Mouse (Mus musculus) T-helper 1 cell (primary cell): ENCODE measurements around the gene Pex6.

Experiments used
- in situ Hi-C: fragments of 300-600 bp; cut with MboI, MseI; formaldehyde crosslinking; loops from one replicate; pipeline ENCODE4 v1.15.1; 2025; ENCODE audit warnings: high pct_unique_total_duplicates

Pex6 gene

DNA sequence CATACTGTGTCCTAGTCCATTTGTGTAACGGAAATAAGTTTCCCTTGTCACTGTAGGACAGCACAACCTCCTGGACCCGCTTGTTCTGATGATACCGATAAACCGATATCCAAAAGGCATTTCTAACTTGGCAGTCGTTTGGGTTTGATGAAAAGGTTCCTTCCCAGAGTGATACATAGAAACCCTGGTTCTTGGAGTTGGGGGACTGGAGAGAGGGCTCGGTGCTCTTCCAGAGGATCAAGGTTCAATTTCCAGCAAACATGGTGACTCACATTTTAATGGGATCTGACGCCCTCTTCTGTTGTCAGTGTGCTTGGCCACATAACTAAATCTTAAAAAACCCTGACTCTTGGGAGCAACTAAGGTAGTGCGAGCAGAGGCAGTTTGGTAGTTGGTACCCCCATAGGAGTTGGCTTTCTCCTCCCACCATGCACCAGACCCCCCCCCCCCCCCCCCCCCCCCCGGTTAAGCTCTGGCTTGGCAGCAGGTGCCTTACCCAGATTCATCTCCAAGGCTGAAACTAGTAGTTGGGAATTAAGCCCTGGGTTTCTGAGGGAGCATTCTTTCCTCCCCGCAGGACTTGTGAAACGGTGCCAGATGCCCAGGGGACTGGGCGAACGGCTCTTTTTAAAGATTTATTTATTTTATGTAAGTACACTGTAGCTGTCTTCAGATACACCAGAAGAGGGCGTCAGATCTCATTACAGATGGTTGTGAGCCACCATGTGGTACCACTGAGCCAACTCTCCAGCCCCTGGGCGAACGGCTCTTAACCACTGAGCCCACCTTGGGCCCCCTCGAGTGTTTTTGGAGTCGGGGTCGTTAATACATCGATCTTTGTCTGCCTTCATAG lies 62.2 kb downstream of the Pex6 start:
- in situ Hi-C loops: no loop called here

DNA sequence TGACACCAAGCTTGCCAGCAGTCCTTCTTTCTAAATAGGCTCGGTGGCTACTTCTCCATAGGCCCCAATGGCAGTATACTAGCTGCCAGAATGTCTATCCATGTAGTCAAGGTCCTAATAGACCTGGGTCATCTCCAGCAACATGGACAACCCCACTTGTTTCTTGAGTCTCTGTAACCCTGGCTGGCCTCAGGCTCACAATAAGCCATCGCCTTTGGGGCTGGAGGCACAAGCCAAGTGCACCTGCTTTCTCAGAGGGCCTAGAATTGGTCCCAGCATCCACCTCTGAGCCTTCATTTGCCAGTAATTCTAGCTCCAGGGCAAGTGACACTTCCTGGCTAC lies 62.8 kb downstream of the Pex6 start:
- in situ Hi-C loops: no loop called here

GRCm38 (mm10) chr17:46775070-46775469 lies 63.8 kb downstream of the Pex6 start:
- in situ Hi-C loops: no loop called here
